Mouse (Mus musculus) mesoderm, embryonic 11.5 days (tissue): Measurements from ENCODE around the gene Pole3.

ENCODE experiments used
- DNase-seq: peaks from one replicate; pipeline ENCODE4 v3.0.0-alpha.2; 2012; ENCODE audit warnings: low read depth, low spot score

Pole3 gene

DNA sequence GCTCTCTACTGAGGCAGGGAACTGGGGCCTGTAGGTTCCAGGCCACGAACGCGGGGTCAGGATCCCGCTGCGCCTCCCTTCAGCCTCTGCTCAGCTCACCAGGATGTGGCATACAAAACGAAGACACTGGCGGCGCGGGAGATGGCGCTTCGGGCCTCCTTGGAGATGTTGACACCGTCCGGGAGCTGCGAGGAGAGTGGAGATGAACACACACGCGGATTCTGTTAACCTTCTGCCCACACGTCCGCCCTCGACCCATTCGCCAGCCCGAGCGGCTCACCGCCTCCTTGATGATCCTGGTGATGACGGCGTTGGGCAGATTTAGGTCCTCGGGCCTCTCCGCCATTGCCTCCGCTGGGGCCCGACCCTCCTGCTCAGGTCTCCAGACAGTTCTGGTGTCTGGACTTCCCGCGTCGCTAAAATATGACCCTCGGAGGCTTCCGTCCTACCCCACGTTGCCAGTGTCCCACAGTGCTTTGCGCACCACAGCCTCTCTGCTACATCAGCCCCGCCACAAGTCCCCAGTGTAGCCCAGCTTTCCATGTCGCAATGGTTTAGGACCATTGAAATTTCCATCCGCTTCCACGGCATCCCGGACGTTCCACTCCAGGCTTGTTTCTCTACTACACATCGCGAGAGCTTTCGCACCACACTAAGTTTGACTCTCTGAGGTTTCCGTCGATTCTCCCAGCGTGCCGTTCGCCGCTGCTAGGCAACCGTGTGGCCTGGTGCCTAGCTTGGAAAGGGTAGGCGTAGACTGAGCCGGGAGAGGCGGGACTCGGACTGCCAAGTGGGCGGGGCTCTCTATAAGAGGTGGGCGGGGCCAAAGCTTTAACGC, at the start of gene Pole3, which contains the start of gene 4933430I17Rik:
TSS of gene Pole3 (minus strand) at position 418 of the 838 bp plus-strand sequence.
TSS of gene 4933430I17Rik (plus strand) at position 719 of the 838 bp plus-strand sequence.
- peak; percentile 99 for DNase-seq

DNA sequence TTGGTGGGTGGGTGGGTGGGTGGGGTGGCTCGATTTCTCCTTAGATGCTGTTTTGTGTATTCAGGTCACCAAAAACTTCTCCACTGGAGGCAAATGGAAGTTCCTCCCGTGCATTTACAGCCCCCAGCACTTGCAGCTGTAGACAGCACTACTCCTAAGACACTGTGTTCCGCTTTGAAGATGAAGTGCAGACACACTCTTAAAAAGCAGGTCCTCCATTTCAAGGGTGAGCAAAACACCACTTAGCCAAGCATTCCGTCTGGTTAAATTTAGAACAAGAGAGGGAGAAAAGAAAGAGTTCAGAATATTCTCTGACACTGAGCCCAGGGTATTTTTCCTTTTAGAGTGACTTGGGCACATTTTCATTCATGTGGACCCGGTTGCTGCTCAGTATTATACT, 45.2 kb upstream of the Pole3 start:
- no peak for DNase-seq

GRCm38 (mm10) chr4:62569603-62570002, 44.7 kb upstream of the Pole3 start:
- no peak for DNase-seq

GRCm38 (mm10) chr4:62568359-62568758, 43.5 kb upstream of the Pole3 start:
- no peak for DNase-seq

DNA sequence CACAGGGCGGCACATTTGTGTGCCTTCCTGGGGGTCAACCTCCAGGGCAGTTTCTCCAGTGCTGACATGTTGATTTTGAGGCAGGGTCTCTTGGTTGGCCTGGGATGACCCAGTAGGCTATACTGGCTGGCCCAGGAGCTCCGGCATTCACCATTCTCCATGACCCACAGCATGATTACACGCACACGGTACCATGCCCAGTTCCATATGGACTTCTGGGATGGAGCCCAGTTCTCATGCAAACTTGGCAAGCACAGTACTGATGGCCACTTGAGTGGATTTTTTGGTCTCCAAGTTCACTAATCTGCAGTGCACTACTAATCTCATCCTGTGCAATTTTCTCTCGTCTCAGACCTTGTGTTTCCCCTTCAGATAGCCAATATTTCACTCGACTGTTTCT, 42.8 kb upstream of the Pole3 start:
- no peak for DNase-seq

DNA sequence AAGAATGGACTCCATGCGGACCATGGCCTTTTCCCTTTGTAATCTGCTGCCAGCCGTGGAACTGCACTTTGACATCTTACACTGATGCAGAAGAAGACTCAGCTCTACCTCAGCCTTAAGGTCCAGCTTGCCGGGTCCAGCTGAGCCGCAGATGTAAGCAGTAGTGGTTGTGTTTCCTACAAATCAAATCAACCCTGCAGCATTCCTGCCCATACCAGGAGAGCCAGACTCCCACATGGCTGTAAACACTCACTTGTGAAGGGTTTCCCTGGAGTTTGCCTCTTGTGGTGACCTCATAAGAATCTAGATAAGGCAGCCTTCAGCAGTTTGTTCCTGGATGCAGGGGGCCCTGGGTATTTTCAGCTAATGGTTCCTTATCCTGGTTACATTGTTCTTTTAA, 41.7 kb upstream of the Pole3 start:
- no peak for DNase-seq

- no peak for DNase-seq
These were observed 37.1 kb upstream of the Pole3 start for GRCm38 (mm10) chr4:62562006-62562405.

DNA sequence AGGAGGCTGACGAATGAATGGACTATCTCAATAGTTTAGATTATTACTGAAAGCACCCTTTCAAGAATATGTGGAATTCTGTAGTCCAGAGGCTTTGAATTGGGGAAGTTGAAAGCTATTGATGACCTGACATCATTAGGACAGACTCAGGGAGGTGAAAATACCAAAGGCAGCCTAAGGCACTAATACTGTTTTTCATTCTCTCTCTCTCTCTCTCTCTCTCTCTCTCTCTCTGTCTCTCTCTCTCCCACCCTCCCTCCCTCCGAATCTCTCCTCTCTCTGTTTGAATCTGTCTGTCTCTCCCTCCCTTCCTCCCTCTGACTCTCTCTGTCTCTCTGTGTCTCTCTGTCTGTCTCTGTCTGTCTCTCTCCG, 36.7 kb upstream of the Pole3 start:
- no peak for DNase-seq

- peak; percentile 85 for DNase-seq
These were observed 36.2 kb upstream of the Pole3 start for GRCm38 (mm10) chr4:62560963-62561629.

GRCm38 (mm10) chr4:62559797-62560329, 35.0 kb upstream of the Pole3 start, which contains the start of gene Rgs3:
Gene Rgs3, plus strand, starts transcription at chr4:62559847.
- no peak for DNase-seq

- no peak for DNase-seq
These were observed 32.6 kb upstream of the Pole3 start for GRCm38 (mm10) chr4:62557436-62557835.

GRCm38 (mm10) chr4:62551966-62552365, 27.1 kb upstream of the Pole3 start:
- no peak for DNase-seq

DNA sequence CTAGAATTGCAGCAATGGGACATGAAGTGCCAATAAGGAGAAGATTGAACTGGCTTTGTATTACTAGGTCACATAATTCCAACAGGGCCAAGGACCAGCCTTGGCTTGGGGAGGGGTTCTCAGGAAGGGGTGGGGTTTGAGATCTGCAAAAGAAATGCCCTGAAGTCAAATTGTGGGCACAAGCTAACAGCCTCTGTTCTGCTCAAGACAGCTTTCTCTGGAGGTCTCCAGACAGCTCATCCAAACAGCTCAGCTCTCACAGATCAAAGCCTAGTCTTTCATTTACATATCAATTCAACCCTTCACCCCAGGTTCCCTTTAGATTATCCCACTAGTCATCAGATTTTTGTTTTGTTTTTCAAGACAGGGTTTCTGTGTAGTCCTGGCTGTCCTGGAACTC, 19.9 kb upstream of the Pole3 start:
- DNase-seq: no peak

DNA sequence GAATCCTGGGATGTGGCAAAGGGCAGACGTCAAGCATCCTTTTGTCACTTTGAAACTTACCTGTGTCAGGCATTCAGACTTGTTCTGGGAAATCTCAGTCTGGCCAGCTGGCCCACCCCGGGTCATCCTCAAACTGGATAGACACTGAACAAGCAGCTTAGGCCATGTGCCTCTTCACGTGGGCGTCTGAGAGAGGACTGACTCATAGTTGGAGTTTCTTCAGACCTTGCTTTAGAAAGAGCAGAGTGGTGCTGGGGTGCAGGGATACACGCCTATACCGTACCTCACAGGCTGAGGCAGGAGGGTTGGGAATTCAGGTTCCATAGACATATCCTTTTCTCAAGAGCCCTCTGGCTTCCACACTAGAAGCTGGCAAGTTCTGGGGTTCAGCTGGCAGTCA, 18.9 kb upstream of the Pole3 start:
- DNase-seq: no peak

DNA sequence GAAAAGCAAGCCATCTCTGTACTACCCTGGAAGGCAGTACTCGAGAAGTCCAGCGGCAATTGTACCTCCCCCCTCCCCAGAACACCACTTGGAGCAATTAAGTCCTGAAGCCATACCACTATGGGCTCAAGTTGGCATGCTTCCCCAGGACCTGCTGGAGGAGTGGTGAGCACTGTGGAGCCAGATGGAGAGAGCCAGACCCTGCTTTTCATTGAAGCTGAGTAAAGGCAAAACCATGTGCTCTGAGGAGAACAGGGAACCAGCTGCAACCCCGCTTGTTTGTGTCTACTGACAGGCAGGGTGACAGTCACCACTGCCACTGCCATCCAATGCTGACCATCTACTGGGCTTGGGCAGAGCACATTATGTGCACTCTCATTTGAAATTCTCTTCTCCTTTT, 16.9 kb upstream of the Pole3 start:
- DNase-seq: no peak

DNA sequence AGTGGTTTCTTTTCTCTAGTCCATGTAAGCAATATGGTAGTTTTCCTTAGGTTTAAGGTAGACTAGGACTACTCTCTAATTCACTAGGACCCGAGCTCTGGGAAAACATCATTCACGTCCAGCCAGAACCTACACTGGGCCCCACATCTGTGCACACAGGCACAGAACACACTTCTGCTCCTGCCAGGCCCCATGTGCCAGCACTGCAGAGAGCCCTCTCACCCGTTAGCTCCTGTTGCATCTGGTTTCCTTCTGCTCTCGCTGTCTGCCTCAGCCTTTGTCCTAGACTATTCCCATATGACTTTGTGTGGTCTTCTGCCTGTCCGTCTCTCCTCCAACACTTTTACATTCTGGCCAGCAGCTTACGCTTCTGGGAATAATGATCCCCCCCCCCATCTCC, 8.9 kb upstream of the Pole3 start:
- no peak for DNase-seq

- DNase-seq: no peak
These were observed 2.8 kb upstream of the Pole3 start for GRCm38 (mm10) chr4:62527655-62528054.

- no peak for DNase-seq
These were observed 1.4 kb upstream of the Pole3 start for GRCm38 (mm10) chr4:62526256-62526655.

- DNase-seq: no peak
These were observed 582 bp upstream of the Pole3 start for GRCm38 (mm10) chr4:62525489-62525811.

DNA sequence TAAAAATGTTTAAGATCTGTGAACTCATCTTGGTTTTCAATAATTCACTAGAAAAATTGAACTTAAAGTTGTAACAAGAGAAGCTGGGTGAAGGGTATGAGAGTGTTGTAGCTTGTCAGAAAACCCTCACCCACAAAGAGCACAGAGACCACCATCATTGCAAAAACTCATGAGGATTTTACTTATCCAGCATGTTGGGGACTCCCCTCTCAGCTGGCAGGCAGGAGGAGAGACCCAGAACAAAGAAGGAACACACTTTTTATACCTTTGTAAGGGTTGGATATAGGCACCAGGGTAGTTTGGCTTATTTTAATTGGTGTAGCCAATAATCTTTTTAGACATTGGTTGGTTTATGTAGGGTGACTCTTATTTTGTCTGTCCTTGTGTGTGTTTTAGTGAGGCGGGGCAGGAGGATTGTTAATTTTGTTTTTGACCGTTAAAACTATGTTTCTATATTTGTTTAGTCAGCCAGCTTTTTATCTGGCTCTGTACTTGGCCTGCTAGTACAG, 3.9 kb downstream of the Pole3 start:
- no peak for DNase-seq

- DNase-seq: peak; percentile 95
These were observed 5.0 kb downstream of the Pole3 start, which contains the start of gene Alad for GRCm38 (mm10) chr4:62519849-62520233. Gene Alad, minus strand, starts transcription at chr4:62519918.

DNA sequence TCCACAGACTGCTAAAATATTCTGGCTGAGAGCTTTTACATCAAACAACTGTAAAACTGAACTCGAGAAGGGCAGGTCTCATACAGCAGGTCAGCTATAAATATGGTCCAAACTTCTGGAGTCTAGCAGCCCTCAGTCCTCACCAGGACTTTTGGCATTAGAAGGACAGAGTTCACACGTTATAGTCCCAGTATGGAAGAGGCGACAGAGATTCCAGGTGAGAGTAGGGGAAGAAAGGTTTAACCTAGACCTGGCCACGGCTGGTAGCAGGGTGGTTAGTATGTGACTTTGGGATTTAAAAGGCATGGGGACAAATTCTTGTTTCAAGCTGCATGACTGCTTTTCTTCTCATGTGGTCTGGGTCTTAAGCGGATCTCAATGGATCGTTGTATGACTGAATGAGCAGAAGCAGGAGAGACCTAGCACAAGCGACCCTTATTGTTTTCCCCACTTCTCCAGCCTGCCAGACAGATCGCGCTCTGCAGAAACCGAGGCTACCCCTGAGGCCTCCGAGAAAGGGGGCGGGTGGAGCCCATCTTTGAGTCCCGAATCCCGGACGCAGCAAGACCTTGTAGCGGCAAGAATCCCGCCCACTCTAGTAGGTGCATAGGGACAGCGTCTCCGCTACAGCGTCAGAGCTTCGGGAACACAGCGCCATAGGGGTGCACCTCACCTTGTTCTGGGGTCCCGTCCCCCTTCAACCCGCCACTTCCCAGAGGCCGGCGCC, 5.6 kb downstream of the Pole3 start:
- no peak for DNase-seq
